Mouse (Mus musculus): ENCODE results near the gene Myh2.

GRCm38 (mm10) chr11:67170727-67171126, at the start of gene Myh2:
- TF ChIP-seq POLR2A (IDR thresholded peaks at IDR 0.05; ENCODE audit: extremely low read depth, insufficient read depth, low read length) (no peak), CTCF (IDR thresholded peaks at IDR 0.05; ENCODE audit: low read depth, low read length) (no peak)
